Mouse (Mus musculus) neural tube, embryonic 14.5 days (tissue): Measurements from ENCODE around the gene Ank2. TPM values are rescaled to one million over a fixed set of nuclear protein-coding genes. Genes with fewer than 3 reads are reported as not detected.
A peak's percentile ranks its signal among the peaks of the same experiment; 100 is the strongest.

Source experiments
- ATAC-seq: fragments of 200-750 bp; cut with Nextera tagmentation; 2 replicates; pipeline ENCODE4 v1.8.0; 2017; ENCODE audit warnings: low read depth, mild to moderate bottlenecking, moderate TSS enrichment, moderate library complexity
- H3K27ac ChIP-seq: fragments of 300-500 bp; sonication (generic); 2 replicates; pipeline ENCODE4 v1.5.1; 2014; ENCODE audit warnings: low read depth, mild to moderate bottlenecking, control low read depth, low read length, moderate library complexity, mixed read lengths
- H3K27me3 ChIP-seq: fragments of 300-500 bp; sonication (generic); 2 replicates; pipeline ENCODE4 v1.6.1; 2014; ENCODE audit warnings: low read length; ENCODE audit not compliant: control insufficient read depth, insufficient read depth
- H3K36me3 ChIP-seq: fragments of 300-500 bp; sonication (generic); 2 replicates; pipeline ENCODE4 v1.6.1; 2014; ENCODE audit warnings: low read length, mixed read lengths; ENCODE audit not compliant: control insufficient read depth, insufficient read depth
- H3K4me1 ChIP-seq: fragments of 300-500 bp; sonication (generic); 2 replicates; pipeline ENCODE4 v1.6.1; 2014; ENCODE audit warnings: low read length; ENCODE audit not compliant: control insufficient read depth, insufficient read depth
- H3K4me2 ChIP-seq: fragments of 300-500 bp; sonication (generic); 2 replicates; pipeline ENCODE4 v1.6.1; 2014; ENCODE audit warnings: mild to moderate bottlenecking, low read depth, low read length, control low read depth
- H3K4me3 ChIP-seq: fragments of 300-500 bp; sonication (generic); 2 replicates; pipeline ENCODE4 v1.5.1; 2014; ENCODE audit warnings: low read depth, low read length, control low read depth, mixed read lengths
- H3K9ac ChIP-seq: fragments of 300-500 bp; sonication (generic); replicated peaks from 2 replicates; pipeline ENCODE4 v1.6.1; 2014; ENCODE audit warnings: low read depth, mild to moderate bottlenecking, control low read depth, low read length, mixed read lengths
- H3K9me3 ChIP-seq: fragments of 300-500 bp; sonication (generic); 2 replicates; pipeline ENCODE4 v1.6.1; 2016; ENCODE audit warnings: low read length; ENCODE audit not compliant: control insufficient read depth
- WGBS: fragments of 180-500 bp; shearing (Covaris S2); extraction: QIAGEN DNeasy Blood & Tissue Kit; methylation state at CpG from one replicate; pipeline ENCODE4 v1.1.7; 2014; 5-methylcytosine and 5-hydroxymethylcytosine counted together
- polyA plus RNA-seq: library from polyadenylated mRNA; unstranded; fragments of >200 nt; fragmentation: Nextera tagmentation; extraction: Ambion mirVana; gene quantifications from 2 replicates; pipeline ENCODE4 v1.2.1, GENCODE M21; 2014

The Ank2 gene
- polyA plus RNA-seq, 1 experiment from 2014 or later, result 231 TPM

DNA sequence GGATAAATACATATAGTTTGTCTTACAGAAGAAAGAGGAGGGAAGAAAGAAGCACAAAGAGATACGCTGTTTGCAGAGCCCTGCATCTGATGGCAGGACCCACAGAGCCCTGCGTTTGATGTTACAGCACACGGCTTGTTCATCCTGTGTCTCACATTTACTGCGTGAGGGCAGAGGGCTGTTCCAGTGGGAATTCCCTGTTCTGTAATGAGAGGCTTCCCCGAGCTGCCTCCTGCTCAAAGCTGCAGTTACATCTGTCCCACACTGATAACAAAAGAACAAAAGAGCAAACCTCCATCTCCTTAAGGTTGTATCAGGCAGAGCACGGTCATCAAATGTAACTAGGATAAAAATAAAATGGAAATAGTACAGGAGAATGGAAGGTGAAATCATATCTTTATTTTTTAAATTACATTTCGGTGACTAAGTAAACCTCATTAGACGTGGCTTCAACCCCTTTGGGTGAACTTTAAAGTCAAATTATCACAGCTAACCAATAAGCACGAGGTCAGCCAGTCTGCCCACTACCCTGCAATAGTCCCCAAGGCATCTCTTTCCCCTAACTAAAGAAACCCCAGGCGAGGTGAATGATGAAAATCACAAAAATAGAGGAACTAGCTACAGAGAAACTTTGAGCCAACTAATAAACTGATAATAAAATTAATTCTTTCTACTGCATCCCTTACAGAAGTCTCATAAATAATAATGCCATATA is 255.1 kb downstream of the Ank2 start:
- H3K9ac ChIP-seq, result no peak overlapping the region
- ATAC-seq, result peak; percentile 63; the same call in 1 of the 2 replicates

DNA sequence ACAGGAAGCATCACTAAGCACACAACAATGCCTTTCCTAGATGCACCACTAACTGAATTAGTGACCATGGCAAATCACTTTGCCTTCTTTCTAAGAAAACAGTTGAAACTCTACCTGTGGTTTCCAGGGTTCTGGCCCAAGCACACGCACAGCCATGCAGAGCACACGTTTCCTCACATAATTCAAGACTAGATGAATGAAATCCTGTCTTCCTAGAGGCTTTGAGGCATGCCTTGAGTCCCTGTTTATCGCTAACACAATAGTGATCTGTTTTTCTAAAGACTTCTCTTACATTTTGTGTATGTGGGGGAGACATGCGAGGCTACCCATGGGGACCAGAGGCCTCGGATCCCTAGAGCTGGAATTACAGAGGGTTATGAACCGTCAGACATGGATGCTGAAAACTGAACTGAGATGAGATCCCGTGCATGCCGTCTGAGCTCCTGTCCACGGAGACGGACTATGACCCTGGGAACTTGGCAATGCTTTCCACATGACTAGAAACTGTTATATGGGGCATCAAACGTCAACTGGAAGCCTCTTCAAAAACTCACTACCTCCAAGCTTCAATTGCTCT is 256.8 kb downstream of the Ank2 start:
- Histone ChIP-seq H3K36me3 (no peaks in the 10 kb centered on the region), H3K4me2 (no peak overlapping the region), H3K27me3 (no peaks in the 10 kb centered on the region), H3K9me3 (no peaks in the 10 kb centered on the region), H3K4me1 (0 out of 2 replicates have a peak, but pooled peaks cover 9% of the 10 kb centered on the region), H3K4me3 (no peak overlapping the region), H3K27ac (no peak overlapping the region), H3K9ac (no peak overlapping the region)
- no peak for ATAC-seq
- WGBS, result 77% methylated on average over 11 of the region's 11 CpGs

More for the DNA sequence above, 255.1 kb downstream of the Ank2 start:
- no peaks in the 10 kb centered on the region for H3K36me3 ChIP-seq
- no peak overlapping the region for H3K4me3 ChIP-seq
- no peaks in the 10 kb centered on the region for H3K27me3 ChIP-seq
- H3K9me3 ChIP-seq, result no peaks in the 10 kb centered on the region
- no peak overlapping the region for H3K27ac ChIP-seq
- 0 out of 2 replicates have a peak, but pooled peaks cover 9% of the 10 kb centered on the region for H3K4me1 ChIP-seq
- 22% methylated on average over 10 of the region's 10 CpGs for WGBS
- no peak overlapping the region for H3K4me2 ChIP-seq

DNA sequence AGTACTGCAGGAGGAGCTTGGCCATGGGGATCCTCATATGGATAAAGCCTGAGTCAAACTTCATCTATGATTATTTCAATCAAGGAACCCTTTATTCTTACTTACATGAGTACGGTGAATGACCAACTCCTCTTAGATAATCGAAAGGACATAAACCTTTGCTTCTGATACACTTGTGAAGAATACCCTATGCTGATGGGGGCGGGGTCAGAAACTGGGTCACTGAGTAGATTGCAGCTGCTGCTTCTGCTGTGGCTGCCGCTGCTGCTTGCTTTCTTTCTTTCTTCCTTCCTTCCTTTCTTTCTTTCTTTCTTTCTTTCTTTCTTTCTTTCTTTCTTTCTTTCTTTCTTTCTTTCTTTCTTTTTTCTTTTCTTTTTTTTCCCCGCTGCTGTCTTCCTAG is 263.9 kb downstream of the Ank2 start:
- no peak for ATAC-seq
- no peak overlapping the region for H3K4me3 ChIP-seq
- no peak overlapping the region for H3K27ac ChIP-seq
- no peaks in the 10 kb centered on the region for H3K36me3 ChIP-seq
- no peaks in the 10 kb centered on the region for H3K27me3 ChIP-seq
- no peak overlapping the region for H3K4me2 ChIP-seq
- no peaks in the 10 kb centered on the region for H3K9me3 ChIP-seq
- no peaks in the 10 kb centered on the region for H3K4me1 ChIP-seq
- WGBS, result 71% methylated on average over 5 of the region's 5 CpGs
- H3K9ac ChIP-seq, result no peak overlapping the region

DNA sequence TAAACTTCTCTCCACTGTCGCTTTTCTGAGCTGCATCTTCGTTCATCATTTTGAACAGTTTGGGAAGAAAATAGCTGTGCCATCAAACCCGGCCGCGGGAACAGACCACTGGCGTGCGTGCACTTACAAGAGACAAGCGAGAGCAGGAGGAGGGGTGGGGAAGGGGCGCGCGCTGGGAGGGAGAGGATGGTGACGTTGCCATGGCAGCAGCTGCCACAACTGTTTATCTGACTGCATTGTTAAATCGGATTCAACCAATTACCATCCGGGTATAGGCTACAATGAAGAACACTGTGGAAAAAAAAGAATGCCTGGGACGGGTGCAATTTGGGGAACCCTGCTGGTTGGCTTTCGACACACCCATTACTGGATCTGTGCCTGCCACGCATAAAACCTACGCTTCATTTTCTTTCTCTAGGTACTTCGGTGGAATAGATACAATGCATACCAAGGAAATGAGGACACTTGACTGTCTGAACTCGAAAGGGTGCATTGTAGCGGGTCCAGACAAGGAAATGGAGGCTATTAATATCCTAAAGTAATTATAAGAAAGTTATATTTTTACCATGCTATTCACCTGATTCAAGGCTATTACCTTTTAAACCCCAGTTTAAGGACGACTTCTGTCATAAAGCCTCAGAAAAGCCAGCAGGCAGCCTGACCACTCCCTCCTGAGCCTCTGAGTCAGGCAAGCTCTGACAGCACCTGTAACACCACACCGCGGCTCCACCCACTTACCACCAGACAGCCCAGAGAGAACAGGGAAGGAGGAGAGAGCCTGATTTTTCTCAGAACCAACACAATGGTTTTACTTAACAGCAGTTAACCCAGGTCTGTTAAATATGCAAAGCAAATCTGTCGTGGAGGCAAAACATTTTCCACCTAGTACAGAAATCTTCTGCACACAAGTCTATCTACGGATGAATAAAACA is 273.1 kb downstream of the Ank2 start:
- WGBS, result 4% methylated on average over 26 of the region's 26 CpGs

DNA sequence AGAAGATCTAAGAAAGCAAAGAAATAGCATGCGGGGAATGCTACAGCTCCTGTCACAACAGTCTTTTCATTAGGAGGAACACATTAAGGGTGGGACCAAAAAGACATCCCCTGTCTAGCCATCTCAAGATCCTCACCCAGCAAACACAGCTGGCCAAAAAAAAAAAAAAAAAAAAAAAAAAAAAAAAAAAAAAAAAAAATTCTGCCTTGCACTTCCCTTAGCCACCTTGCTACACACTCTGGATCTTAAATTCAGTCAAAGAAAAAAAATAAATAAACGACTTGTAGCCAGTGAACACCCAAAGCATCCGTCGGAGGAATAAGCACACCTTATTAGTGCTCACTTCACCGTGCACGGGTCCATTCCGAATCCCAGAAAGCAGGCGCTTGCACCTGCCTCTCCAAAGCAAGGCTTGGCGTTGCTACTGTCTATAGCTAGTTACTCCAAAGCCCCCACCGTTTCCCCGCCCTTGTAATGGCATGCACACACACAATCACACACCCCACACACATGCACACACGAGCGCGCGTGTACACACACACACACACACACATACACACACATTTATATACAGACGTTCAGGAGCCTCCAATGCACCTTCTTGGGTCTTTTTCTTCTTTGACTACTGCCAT is 273.9 kb downstream of the Ank2 start:
- H3K9ac ChIP-seq, result peak overlapping the region; percentile 65
- no peaks in the 10 kb centered on the region for H3K36me3 ChIP-seq
- no peaks in the 10 kb centered on the region for H3K27me3 ChIP-seq
- WGBS, result 4% methylated on average over 16 of the region's 16 CpGs
- H3K9me3 ChIP-seq, result no peaks in the 10 kb centered on the region
- H3K4me1 ChIP-seq, result peaks cover 4% of the 10 kb centered on the region; the same call in 1 of the 2 replicates
- peak overlapping the region; percentile 50 for H3K4me3 ChIP-seq
- peak overlapping the region; percentile 84 for H3K27ac ChIP-seq
- peak overlapping the region; percentile 70 for H3K4me2 ChIP-seq
- ATAC-seq, result peak; percentile 66

More for the DNA sequence above, 273.1 kb downstream of the Ank2 start:
- H3K27ac ChIP-seq, result peak overlapping the region; percentile 84
- ATAC-seq, result peak; percentile 94
- peak overlapping the region; percentile 50 for H3K4me3 ChIP-seq
- peak overlapping the region; percentile 65 for H3K9ac ChIP-seq
- H3K27me3 ChIP-seq, result no peaks in the 10 kb centered on the region
- no peaks in the 10 kb centered on the region for H3K9me3 ChIP-seq
- peak overlapping the region; percentile 70 for H3K4me2 ChIP-seq
- peaks cover 4% of the 10 kb centered on the region; the same call in 1 of the 2 replicates for H3K4me1 ChIP-seq
- H3K36me3 ChIP-seq, result no peaks in the 10 kb centered on the region

DNA sequence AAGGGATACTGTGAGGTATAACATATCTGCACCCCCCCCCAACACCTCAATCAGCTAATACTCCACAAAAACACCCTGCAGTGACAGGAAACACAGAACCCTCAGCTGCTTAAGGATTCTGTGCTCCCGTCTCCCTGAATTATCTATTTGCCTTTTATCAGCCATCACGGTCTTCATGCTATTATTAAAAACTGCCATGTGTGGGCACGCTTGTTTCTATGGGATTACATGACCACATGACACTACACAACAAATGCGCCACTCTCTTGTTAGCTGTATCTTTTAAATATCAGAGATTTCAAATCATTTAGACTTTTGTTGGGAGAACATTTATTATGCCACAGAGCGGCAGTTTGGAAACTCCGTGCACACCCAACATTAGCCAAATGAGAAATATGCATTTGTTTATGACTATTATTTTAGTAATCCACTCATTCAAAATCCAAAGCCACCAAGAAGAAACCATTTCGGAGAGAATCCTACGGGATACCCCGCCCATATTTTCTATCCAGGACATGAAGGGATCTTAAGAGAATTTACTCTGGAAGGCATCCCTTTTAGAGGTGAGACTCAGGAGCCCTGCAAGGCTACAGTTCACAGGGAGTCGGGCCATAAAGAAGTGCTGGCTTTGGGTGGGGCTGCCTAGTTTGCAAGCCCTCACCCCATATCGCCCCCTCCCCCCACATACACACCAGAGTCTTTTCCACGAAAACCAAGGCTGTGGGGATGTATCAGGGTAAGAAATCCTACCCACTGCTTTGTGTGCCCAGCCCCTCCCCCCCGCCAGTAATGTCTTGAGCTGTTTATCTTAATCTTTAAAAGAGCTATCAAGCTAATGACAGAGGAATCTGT is 274.6 kb downstream of the Ank2 start:
- Histone ChIP-seq H3K36me3 (no peaks in the 10 kb centered on the region), H3K27me3 (no peaks in the 10 kb centered on the region), H3K4me2 (peak overlapping the region; percentile 70), H3K4me3 (peak overlapping the region; percentile 50), H3K9ac (peak overlapping the region; percentile 65), H3K4me1 (peaks cover 4% of the 10 kb centered on the region; the same call in 1 of the 2 replicates), H3K27ac (peak overlapping the region; percentile 84), H3K9me3 (no peaks in the 10 kb centered on the region)
- WGBS, result 44% methylated on average over 13 of the region's 13 CpGs
- ATAC-seq, result peak; percentile 16

DNA sequence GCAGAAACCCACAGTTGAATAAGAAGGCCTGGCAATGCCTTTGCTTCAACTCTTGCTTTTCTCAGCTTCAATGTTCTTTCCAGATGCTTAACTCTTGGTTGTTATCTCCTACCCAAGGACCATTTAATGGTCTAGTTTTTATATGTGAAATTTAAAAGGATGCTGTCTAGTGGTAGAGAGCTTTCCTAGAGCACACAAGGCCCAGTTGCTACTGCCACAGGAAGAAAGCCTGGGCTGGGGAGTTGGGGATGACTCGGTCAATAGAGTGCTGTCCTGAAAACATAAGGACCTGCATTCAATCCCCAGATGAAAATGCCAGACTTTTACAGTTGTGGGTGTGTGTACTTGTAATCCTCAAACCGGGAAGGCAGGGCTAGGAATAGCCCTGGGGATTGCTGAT is 277.1 kb downstream of the Ank2 start:
- H3K9ac ChIP-seq, result no peak overlapping the region
- no peaks in the 10 kb centered on the region for H3K9me3 ChIP-seq
- H3K4me1 ChIP-seq, result peaks cover 4% of the 10 kb centered on the region; the same call in 1 of the 2 replicates
- no peak overlapping the region for H3K4me2 ChIP-seq
- ATAC-seq, result no peak
- 80% methylated on average over 2 of the region's 2 CpGs for WGBS
- H3K27me3 ChIP-seq, result no peaks in the 10 kb centered on the region
- H3K4me3 ChIP-seq, result no peak overlapping the region
- H3K36me3 ChIP-seq, result no peaks in the 10 kb centered on the region
- no peak overlapping the region for H3K27ac ChIP-seq

DNA sequence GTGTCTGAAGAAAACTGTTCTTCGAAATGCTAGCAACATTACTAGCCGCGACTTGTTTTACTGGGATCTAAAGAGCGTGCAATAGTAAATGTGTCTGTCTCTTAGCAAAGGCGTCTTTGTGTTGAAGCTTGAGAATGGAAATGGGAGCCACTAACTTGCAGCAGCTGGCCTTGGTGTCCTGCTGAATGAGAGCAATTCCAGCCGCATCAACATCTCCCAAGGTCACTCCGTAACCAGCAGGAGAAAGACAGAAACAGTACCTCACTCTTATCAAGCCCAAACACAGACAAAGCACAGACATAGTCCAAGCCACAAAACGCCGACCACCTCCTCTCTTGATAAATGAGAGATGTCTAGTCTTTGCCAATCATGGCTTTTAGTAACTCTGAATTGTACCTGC is 278.3 kb downstream of the Ank2 start:
- Histone ChIP-seq H3K27me3 (no peaks in the 10 kb centered on the region), H3K4me3 (no peak overlapping the region), H3K4me2 (no peak overlapping the region), H3K4me1 (peaks cover 4% of the 10 kb centered on the region; the same call in 1 of the 2 replicates), H3K27ac (no peak overlapping the region), H3K36me3 (no peaks in the 10 kb centered on the region), H3K9me3 (no peaks in the 10 kb centered on the region), H3K9ac (no peak overlapping the region)
- 64% methylated on average over 9 of the region's 9 CpGs for WGBS
- no peak for ATAC-seq
